Mouse (Mus musculus): ENCODE results near the gene Srrm4. TPM values are rescaled to one million over a fixed set of nuclear protein-coding genes. Genes with fewer than 3 reads are reported as not detected.

Srrm4 gene
- polyA plus RNA-seq, 1 experiment from 2014 or later = 0.90 TPM

DNA sequence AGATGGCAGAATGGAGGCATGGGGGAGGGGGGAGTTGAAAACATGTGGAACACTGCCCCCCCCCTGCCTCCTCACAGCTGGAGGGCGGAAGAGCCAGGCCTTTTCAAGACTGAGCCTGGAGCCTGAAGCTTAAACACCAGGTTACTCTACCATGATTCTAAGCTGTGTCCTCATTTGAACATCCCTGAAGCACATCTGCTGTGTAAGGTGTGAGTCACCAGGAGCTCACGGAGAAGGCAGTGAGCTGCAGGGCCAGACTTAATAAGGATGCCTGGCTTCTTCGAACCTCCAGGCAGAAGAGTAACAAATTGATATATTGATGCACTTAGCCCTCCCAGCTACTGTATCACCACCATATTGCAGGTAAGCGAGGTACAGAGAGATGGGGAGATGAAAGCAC lies 79.5 kb downstream of the Srrm4 start:
- no peak for ATAC-seq (ENCODE audit: extremely low read depth, insufficient number of reproducible peaks, low FRiP score, low TSS enrichment)
- Histone ChIP-seq H3K4me1 (peaks cover 22% of the 10 kb centered on the region), H3K9me3 (no peaks in the 10 kb centered on the region), H3K27me3 (replicated peaks) (no peaks in the 10 kb centered on the region), H3K4me3 (no peak overlapping the region), H3K27ac (replicated peaks) (no peak overlapping the region), H3K4me2 (no peak overlapping the region), H3K9ac (no peak overlapping the region), H3K36me3 (no peaks in the 10 kb centered on the region)
- 56% methylated on average over 4 of the region's 4 CpGs for WGBS

DNA sequence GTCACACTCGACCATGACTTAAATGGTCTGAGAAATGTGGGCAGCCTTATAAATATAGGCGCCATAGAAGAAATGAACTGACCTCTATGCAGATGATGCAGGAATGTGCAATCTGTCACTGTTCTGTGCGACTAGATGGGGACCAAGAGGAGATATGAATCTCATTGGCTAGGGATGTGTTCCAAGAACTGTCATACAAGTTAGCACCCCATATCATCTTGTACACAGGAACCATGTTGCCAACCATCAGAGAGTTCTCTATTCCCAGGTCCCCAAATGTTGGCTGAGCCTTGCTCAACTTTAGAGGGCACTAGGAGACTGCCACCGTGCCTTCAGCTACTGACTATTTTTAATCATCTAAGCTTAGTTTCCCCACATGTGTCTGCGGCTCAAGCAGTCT lies 81.4 kb downstream of the Srrm4 start:
- Histone ChIP-seq H3K36me3 (no peaks in the 10 kb centered on the region), H3K4me3 (no peak overlapping the region), H3K27ac (replicated peaks) (no peak overlapping the region), H3K4me2 (no peak overlapping the region), H3K27me3 (replicated peaks) (no peaks in the 10 kb centered on the region), H3K9ac (no peak overlapping the region), H3K9me3 (no peaks in the 10 kb centered on the region), H3K4me1 (peaks cover 22% of the 10 kb centered on the region)
- no peak for ATAC-seq (ENCODE audit: extremely low read depth, insufficient number of reproducible peaks, low FRiP score, low TSS enrichment)
- 60% methylated on average over 5 of the region's 5 CpGs for WGBS

DNA sequence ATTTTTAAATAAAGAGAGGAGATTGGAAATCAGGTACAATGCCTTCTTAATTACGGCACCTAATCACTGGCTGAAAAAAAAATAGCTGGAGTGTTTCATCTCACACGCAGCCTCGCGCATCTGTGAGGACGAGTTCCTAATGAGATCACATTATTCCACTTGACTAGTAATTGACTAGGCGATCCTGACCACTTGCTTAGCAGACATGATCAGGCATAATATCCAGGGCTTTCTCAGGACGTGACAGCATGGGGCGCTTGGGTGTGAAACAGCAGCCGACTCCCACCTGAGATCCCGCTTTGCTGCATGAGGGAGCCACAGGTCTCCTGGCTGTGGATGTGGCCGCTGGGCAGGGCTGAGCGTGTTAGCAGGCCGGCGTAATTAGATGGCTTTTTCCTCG lies 90.3 kb downstream of the Srrm4 start:
- H3K27me3 ChIP-seq (replicated peaks) = no peaks in the 10 kb centered on the region
- no peaks in the 10 kb centered on the region for H3K36me3 ChIP-seq
- 68% methylated on average over 15 of the region's 15 CpGs for WGBS
- no peaks in the 10 kb centered on the region for H3K9me3 ChIP-seq
- H3K4me1 ChIP-seq = 0 out of 2 replicates have a peak, but pooled peaks cover 4% of the 10 kb centered on the region
- no peak for ATAC-seq (ENCODE audit: extremely low read depth, insufficient number of reproducible peaks, low FRiP score, low TSS enrichment)
- no peak overlapping the region for H3K9ac ChIP-seq
- no peak overlapping the region for H3K4me3 ChIP-seq
- no peak overlapping the region for H3K27ac ChIP-seq (replicated peaks)
- H3K4me2 ChIP-seq = no peak overlapping the region

DNA sequence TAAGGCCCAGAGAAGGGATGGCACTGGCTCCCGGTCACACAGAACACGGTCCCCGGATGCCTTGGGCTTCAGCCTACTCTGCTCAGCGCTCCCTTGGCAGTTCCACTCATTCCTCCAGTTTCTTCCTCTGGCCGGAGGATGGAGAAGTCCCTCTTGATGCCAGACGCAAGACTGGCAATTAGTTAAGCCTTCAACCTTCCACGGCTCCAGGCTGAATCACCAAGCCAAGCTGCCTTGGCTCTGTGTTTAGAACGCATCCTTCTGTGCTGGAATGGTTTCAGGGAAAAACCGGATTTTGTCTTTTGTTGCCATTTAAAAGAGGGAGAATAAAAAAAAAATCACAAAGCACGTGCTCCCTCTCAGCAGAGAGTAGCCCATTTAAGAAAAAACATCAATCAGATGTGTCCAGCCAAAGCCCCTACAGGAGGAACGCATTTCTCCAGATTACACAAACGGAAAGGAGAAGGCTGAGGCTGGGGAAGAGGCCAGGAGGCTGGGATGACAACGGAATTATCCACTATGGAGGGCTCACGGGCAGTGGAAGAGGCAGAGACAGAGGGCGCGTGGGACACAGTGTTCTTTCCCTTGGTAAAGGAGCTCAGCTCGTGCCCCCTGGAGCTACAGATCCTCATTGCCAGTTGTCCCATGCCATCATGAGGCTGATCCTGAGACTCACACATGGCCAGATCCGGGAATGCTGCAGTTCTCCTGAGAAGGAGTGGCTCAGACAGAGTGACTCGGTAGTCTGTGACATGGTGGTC lies 92.6 kb downstream of the Srrm4 start:
- H3K4me1 ChIP-seq = no peaks in the 10 kb centered on the region
- H3K27me3 ChIP-seq (replicated peaks) = no peaks in the 10 kb centered on the region; the same call in 1 of the 2 replicates
- no peak for ATAC-seq (ENCODE audit: extremely low read depth, insufficient number of reproducible peaks, low FRiP score, low TSS enrichment)
- no peak overlapping the region for H3K27ac ChIP-seq (replicated peaks)
- no peaks in the 10 kb centered on the region for H3K36me3 ChIP-seq
- no peaks in the 10 kb centered on the region for H3K9me3 ChIP-seq
- no peak overlapping the region for H3K4me2 ChIP-seq
- H3K4me3 ChIP-seq = no peak overlapping the region
- no peak overlapping the region for H3K9ac ChIP-seq
- 73% methylated on average over 19 of the region's 19 CpGs for WGBS

DNA sequence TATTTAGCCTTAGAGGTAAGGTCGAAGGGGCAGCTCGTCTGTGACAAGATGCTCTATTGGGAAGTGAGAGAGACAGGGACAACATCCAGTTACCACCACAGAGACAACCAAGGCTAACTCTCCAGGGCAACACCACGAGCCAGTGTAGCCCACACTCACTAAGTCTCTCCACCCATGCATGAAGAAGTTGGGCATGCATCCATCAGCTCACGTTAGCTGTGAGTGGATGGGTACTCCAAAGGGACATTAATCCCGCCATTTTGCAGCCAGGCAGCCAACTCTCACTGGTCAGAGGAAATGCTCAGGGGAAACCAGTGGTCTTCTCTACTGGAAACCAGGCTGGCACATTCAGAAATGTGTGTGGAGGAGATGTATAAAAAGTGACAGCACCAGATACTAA lies 93.8 kb downstream of the Srrm4 start:
- H3K9ac ChIP-seq = no peak overlapping the region
- no peak overlapping the region for H3K4me2 ChIP-seq
- no peaks in the 10 kb centered on the region for H3K4me1 ChIP-seq
- H3K27me3 ChIP-seq (replicated peaks) = peaks cover 4% of the 10 kb centered on the region; the same call in 1 of the 2 replicates
- ATAC-seq (ENCODE audit: extremely low read depth, insufficient number of reproducible peaks, low FRiP score, low TSS enrichment) = no peak
- H3K36me3 ChIP-seq = no peaks in the 10 kb centered on the region
- 73% methylated on average over 5 of the region's 5 CpGs for WGBS
- H3K27ac ChIP-seq (replicated peaks) = no peak overlapping the region
- no peaks in the 10 kb centered on the region for H3K9me3 ChIP-seq
- H3K4me3 ChIP-seq = no peak overlapping the region

DNA sequence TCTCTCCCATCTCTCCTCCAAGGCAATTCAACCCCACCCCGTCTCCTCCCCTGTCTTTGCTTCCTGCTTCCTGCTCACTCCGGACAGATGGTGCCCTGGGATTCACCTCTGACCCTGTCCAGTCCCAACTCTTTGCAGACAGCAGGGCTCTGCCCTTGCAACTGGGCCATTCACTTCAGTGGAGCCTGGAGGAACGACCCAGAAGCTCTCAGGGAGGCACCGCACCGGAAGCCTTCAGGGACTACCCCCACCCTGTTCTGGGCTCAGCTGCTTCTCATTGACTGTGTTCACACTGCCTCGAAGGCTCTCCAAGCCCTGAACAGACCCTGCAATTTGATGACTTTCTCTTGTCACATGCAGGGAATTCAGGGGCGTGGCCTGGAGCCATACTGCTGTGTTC lies 94.4 kb downstream of the Srrm4 start:
- Histone ChIP-seq H3K4me1 (peaks cover 6% of the 10 kb centered on the region), H3K4me2 (no peak overlapping the region), H3K9ac (no peak overlapping the region), H3K4me3 (no peak overlapping the region), H3K27me3 (replicated peaks) (peaks cover 4% of the 10 kb centered on the region; the same call in 1 of the 2 replicates), H3K27ac (replicated peaks) (no peak overlapping the region), H3K36me3 (no peaks in the 10 kb centered on the region), H3K9me3 (no peaks in the 10 kb centered on the region)
- ATAC-seq (ENCODE audit: extremely low read depth, insufficient number of reproducible peaks, low FRiP score, low TSS enrichment) = no peak
- WGBS = 41% methylated on average over 7 of the region's 7 CpGs

DNA sequence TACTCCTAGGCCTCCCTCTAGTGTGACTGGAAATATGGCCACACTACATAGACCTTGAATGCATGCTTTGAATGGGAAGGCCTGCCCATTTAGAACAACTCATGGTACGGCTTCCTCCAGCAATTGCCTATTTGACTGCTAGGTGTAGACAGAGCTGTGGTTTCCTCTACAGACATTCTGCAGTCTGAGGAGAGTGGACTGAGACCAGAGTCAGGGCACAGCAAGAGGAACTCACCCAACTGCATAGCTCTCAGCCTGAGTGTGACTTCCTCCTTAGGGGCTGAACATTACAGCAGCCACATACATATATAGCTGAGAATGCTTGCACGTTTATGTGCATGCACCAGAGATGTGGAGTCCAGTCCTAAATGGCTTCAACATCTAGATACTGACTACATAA lies 94.9 kb downstream of the Srrm4 start:
- H3K9me3 ChIP-seq = no peaks in the 10 kb centered on the region
- no peak for ATAC-seq (ENCODE audit: extremely low read depth, insufficient number of reproducible peaks, low FRiP score, low TSS enrichment)
- 68% methylated on average over 2 of the region's 2 CpGs for WGBS
- H3K27ac ChIP-seq (replicated peaks) = no peak overlapping the region
- no peaks in the 10 kb centered on the region for H3K36me3 ChIP-seq
- H3K27me3 ChIP-seq (replicated peaks) = peaks cover 4% of the 10 kb centered on the region; the same call in 1 of the 2 replicates
- no peak overlapping the region for H3K9ac ChIP-seq
- no peak overlapping the region for H3K4me2 ChIP-seq
- no peak overlapping the region for H3K4me3 ChIP-seq
- peaks cover 11% of the 10 kb centered on the region for H3K4me1 ChIP-seq

DNA sequence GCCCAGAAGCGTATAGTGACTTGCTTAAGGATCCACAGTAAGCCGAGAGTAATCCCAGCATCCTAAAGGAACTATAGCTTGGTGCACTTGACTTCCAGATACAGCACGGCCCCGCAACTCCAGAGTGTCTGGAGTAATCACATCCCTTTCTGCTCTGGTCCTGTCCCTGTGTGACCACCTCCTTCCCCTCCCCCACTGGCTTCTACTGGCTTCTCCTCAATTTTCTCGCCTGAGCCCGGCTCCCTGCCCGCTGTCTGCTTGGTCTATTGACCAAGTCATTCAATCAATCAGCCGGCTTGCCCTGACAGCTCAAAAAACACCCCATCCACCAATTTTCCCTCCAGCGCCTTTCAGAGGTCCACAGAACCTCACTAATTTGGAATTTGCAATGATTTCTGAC lies 96.2 kb downstream of the Srrm4 start:
- Histone ChIP-seq H3K36me3 (no peaks in the 10 kb centered on the region), H3K27me3 (replicated peaks) (peaks cover 4% of the 10 kb centered on the region; the same call in 1 of the 2 replicates), H3K4me3 (no peak overlapping the region), H3K27ac (replicated peaks) (no peak overlapping the region), H3K9me3 (no peaks in the 10 kb centered on the region), H3K4me2 (no peak overlapping the region), H3K9ac (no peak overlapping the region), H3K4me1 (peaks cover 23% of the 10 kb centered on the region)
- WGBS = 60% methylated on average over 9 of the region's 9 CpGs
- ATAC-seq (ENCODE audit: extremely low read depth, insufficient number of reproducible peaks, low FRiP score, low TSS enrichment) = no peak

DNA sequence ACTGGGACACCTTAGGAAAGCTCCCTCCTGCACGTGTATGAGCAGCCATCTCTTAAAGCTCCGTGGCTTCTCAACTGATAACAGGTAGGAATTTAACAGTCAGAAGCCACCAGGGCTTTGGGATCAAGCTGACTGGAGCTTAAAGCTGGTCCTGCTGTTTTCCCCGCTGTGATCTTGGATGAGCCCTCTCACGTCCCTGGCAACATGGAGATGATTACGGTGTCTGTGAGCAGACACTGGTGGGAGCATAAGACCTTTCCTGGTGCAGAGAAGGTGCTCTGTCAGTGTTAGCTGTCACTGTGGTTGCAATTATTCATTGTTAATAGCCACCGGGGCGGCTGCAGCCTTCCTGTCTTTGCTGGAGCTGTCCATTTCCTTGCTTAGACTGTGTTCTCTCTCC lies 97.2 kb downstream of the Srrm4 start:
- no peaks in the 10 kb centered on the region for H3K36me3 ChIP-seq
- no peak overlapping the region for H3K9ac ChIP-seq
- ATAC-seq (ENCODE audit: extremely low read depth, insufficient number of reproducible peaks, low FRiP score, low TSS enrichment) = no peak
- H3K27me3 ChIP-seq (replicated peaks) = peaks cover 4% of the 10 kb centered on the region; the same call in 1 of the 2 replicates
- H3K27ac ChIP-seq (replicated peaks) = no peak overlapping the region
- WGBS = 32% methylated on average over 7 of the region's 7 CpGs
- no peaks in the 10 kb centered on the region for H3K9me3 ChIP-seq
- H3K4me3 ChIP-seq = no peak overlapping the region
- peaks cover 34% of the 10 kb centered on the region for H3K4me1 ChIP-seq
- H3K4me2 ChIP-seq = no peak overlapping the region

DNA sequence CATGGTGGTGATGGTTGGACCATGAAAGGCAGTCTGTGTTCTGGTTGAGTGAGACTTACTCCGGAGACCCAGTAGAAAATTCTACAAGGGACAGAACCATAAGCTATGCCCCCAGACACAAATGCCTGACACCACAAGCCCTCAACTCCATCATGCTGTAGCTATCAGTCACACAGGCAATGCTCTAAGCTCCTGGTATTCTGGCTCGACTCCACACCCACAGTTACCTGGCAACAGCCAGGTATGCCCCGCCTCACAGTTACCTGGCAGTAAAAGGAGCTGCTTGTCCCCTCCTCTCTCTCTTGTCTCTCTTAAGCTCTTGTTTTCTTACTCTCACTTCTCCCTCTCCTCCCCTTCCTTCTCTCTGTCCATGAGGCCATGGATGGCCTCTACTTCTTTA lies 98.9 kb downstream of the Srrm4 start:
- H3K9me3 ChIP-seq = no peaks in the 10 kb centered on the region
- H3K4me1 ChIP-seq = peaks cover 34% of the 10 kb centered on the region
- H3K9ac ChIP-seq = no peak overlapping the region
- no peak overlapping the region for H3K27ac ChIP-seq (replicated peaks)
- H3K27me3 ChIP-seq (replicated peaks) = peaks cover 4% of the 10 kb centered on the region; the same call in 1 of the 2 replicates
- no peak overlapping the region for H3K4me3 ChIP-seq
- H3K4me2 ChIP-seq = no peak overlapping the region
- H3K36me3 ChIP-seq = no peaks in the 10 kb centered on the region
- no peak for ATAC-seq (ENCODE audit: extremely low read depth, insufficient number of reproducible peaks, low FRiP score, low TSS enrichment)
- WGBS = 73% methylated on average over 3 of the region's 3 CpGs

DNA sequence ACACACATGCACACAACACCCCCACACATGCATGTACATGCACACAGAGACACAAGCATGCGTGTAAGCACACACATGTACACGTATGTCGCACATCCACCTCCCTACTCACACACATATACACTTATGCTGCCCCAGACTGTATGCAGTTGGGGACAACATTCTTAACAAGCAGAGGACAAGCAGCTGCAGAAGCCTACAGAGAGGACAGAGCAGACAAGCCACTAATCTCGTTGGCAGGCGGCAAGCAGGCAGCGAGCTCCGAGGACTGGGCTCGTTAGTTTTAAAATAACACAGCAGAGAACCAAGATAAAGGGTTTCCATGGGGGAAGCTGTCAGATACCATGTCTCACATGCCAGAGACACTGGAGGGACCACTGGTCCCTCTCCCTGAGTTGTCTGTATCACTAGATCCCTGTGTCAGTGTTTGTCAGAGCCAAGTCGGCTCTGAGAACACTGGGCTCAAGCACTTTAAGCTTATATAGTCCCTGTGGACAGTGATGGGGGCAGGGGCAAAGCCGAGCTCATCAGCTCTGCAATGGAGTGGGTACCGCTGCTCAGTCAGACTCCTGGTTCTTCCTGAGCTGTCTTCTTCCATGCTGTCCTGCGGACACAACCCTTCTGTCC lies 99.7 kb downstream of the Srrm4 start:
- peak overlapping the region; percentile 51 for H3K4me2 ChIP-seq

More for the DNA sequence above, 99.7 kb downstream of the Srrm4 start:
- H3K27me3 ChIP-seq (replicated peaks) = peaks cover 4% of the 10 kb centered on the region; the same call in 1 of the 2 replicates
- H3K4me1 ChIP-seq = peaks cover 34% of the 10 kb centered on the region
- no peak for ATAC-seq (ENCODE audit: extremely low read depth, insufficient number of reproducible peaks, low FRiP score, low TSS enrichment)
- no peaks in the 10 kb centered on the region for H3K9me3 ChIP-seq
- 24% methylated on average over 12 of the region's 12 CpGs for WGBS
- H3K36me3 ChIP-seq = no peaks in the 10 kb centered on the region
- H3K9ac ChIP-seq = no peak overlapping the region; the same call in 1 of the 2 replicates
- peak overlapping the region; percentile 58 for H3K27ac ChIP-seq (replicated peaks)
- H3K4me3 ChIP-seq = no peak overlapping the region

All from heart, embryonic 13.5 days (tissue).